Mouse (Mus musculus): ENCODE measurements around the gene Anxa10. TPM values are rescaled to one million over a fixed set of nuclear protein-coding genes. Genes with fewer than 3 reads are reported as not detected.

The Anxa10 gene
- polyA plus RNA-seq, 1 experiment from 2014 or later: not detected

Other genes with a start within 250 kb of the Anxa10 start
- gene Palld, start 220.5 kb downstream of the Anxa10 start, polyA plus RNA-seq (2015; fragmentation: Nextera tagmentation; extraction: Ambion mirVana): 114 and 116 TPM in 2 replicates
- 0.42 and 0.43 TPM in 2 replicates for gene Ddx60, start 195.1 kb downstream of the Anxa10 start, polyA plus RNA-seq (2015; fragmentation: Nextera tagmentation; extraction: Ambion mirVana)